Mouse (Mus musculus): ENCODE data around the gene Slc51a.

- TF ChIP-seq MAZ (IDR thresholded peaks at IDR 0.05; ENCODE audit: low read depth, low read length) = no peak
- TF ChIP-seq ZKSCAN1 (IDR thresholded peaks at IDR 0.05; ENCODE audit: borderline replicate concordance, low read depth, low read length) = no peak
- no peak for TF ChIP-seq CTCF (conservative IDR thresholded peaks at IDR 0.05 in 1 of 2, IDR thresholded peaks at IDR 0.05 in 1 of 2; ENCODE audit: low read depth in 2 of 2, low read length in 2 of 2)
- TF ChIP-seq RCOR1 (conservative IDR thresholded peaks at IDR 0.05; ENCODE audit: low read depth, low read length) = no peak
- peak; percentile 27; the same call in 1 of the 2 replicates for TF ChIP-seq BHLHE40 (IDR thresholded peaks at IDR 0.05; ENCODE audit: low read depth, low read length)
- no peak for TF ChIP-seq MAX (IDR thresholded peaks at IDR 0.05; ENCODE audit: low read length)
- TF ChIP-seq POLR2A (IDR thresholded peaks at IDR 0.05; ENCODE audit: low read depth, low read length) = no peak
- no peak for TF ChIP-seq JUND (conservative IDR thresholded peaks at IDR 0.05; ENCODE audit: low read depth, low read length)
- no peak for TF ChIP-seq HCFC1 (IDR thresholded peaks at IDR 0.05; ENCODE audit: low read depth, low read length)
- no peak for TF ChIP-seq MAFK (IDR thresholded peaks at IDR 0.05; ENCODE audit: insufficient replicate concordance, low read length)
- no peak; the same call in 1 of the 2 replicates for TF ChIP-seq TCF12 (IDR thresholded peaks at IDR 0.05; ENCODE audit: low read depth, low read length)
- no peak for TF ChIP-seq ZC3H11A (IDR thresholded peaks at IDR 0.05; ENCODE audit: low read depth, low read length)
- TF ChIP-seq EP300 (IDR thresholded peaks at IDR 0.05; ENCODE audit: low read length) = 0 out of 2 replicates have a peak, but pooled peaks have one; percentile 18
- TF ChIP-seq TBP (conservative IDR thresholded peaks at IDR 0.05; ENCODE audit: low read depth, low read length) = 0 out of 2 replicates have a peak, but pooled peaks have one; percentile 18
These were observed 32.7 kb upstream of the Slc51a start for GRCm38 (mm10) chr16:32520372-32520748.
